Mouse (Mus musculus): ENCODE measurements around the gene Stab1. TPM values are rescaled to one million over a fixed set of nuclear protein-coding genes. Genes with fewer than 3 reads are reported as not detected.

The Stab1 gene
- total and polyA plus RNA-seq, 3 experiments, result 0.44 TPM; not detected in 2

DNA sequence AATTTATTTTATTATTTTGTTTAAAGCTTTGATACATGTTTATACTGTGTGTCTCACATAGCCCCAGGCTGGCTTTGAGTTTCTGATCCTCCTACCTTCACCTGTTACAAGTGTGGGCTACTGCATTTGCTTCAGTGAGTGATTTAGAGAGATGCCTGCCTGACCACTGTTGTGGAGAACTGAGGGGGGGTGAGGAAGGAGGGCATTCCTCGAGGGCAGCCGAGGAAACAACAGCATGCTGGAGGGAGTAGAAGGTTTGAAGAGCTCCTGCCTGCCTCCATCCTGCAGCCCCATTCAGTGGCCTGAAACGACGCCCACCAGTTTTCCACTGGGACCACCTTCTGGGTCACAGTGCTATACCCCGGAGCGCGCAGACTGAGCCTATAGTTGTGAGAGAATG lies 3.0 kb downstream of the Stab1 start:
- no peak for ATAC-seq (ENCODE audit: extremely low read depth, insufficient number of reproducible peaks, low FRiP score, poor library complexity, severe bottlenecking)

DNA sequence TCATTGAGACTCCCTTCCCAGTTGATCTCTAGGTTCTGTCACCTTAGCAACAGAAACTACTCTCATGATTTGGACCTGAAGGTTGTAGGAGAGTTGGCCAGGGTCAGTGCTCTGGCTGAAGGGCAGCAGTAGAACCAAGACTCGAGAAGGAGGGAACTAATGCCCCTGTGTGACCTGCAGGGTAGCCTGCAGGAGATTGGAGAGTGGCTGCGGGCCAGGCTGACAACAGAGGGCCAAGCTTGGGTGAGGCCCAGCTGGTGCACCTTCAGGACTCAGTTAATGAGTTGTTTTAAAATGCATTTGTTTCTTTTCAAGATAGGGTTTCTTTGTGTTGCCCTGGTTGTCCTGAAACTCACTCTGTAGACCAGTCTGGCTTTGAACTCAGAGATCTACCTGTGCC lies 3.4 kb downstream of the Stab1 start:
- TF ChIP-seq CTCF (IDR thresholded peaks at IDR 0.05; ENCODE audit: low read depth, low read length), result no peak
- H3K27me3 ChIP-seq (ENCODE audit: insufficient read depth, low read length), result peaks cover 79% of the 10 kb centered on the region
- peaks cover 1% of the 10 kb centered on the region for H3K36me3 ChIP-seq (replicated peaks)
- H3K4me3 ChIP-seq (ENCODE audit: low read depth, low read length), result no peak overlapping the region
- ATAC-seq (ENCODE audit: extremely low read depth, insufficient number of reproducible peaks, low FRiP score, poor library complexity, severe bottlenecking) (no peak), DNase-seq (ENCODE audit: low spot score) (no peak)
- peaks cover 46% of the 10 kb centered on the region for H3K4me1 ChIP-seq (ENCODE audit: insufficient read depth, low read depth, low read length)
- no peaks in the 10 kb centered on the region for H3K9me3 ChIP-seq (replicated peaks)

More for the DNA sequence above, 3.0 kb downstream of the Stab1 start:
- Histone ChIP-seq H3K36me3 (replicated peaks) (peaks cover 6% of the 10 kb centered on the region), H3K4me1 (ENCODE audit: insufficient read depth, low read depth, low read length) (peaks cover 46% of the 10 kb centered on the region), H3K27me3 (ENCODE audit: insufficient read depth, low read length) (peaks cover 74% of the 10 kb centered on the region), H3K4me3 (ENCODE audit: low read depth, low read length) (no peak overlapping the region), H3K9me3 (replicated peaks) (no peaks in the 10 kb centered on the region)
- no peak for DNase-seq (ENCODE audit: low spot score)
- TF ChIP-seq TAL1 (conservative IDR thresholded peaks at IDR 0.05; ENCODE audit: low read depth, low read length) (no peak), CTCF (IDR thresholded peaks at IDR 0.05; ENCODE audit: low read depth, low read length) (no peak), GATA1 (IDR thresholded peaks at IDR 0.05; ENCODE audit: borderline replicate concordance, low read length) (no peak), GATA2 (IDR thresholded peaks at IDR 0.05; ENCODE audit: borderline replicate concordance, low read depth, low read length) (no peak), POLR2AphosphoS5 (IDR thresholded peaks at IDR 0.05; ENCODE audit: insufficient replicate concordance, low read depth, low read length) (no peak)

DNA sequence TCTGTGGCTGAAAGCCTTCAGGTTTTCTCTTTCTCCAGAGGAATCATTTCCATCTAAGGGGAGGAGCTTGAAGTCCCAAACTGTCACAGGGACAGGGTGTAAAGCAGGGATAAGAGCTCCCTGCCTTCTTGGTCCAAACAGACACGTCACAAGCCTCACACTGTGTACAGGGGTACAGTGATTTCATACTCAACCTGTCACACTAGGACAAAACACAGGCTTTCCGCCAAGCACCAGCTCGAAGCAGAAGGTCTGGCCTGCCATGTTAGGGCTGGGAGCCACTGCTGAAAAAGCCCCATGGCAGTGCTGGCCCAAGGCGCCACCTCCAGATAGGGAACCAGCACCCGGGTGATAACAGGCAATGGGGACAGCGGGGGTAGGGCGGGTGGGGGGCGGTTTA lies 4.4 kb downstream of the Stab1 start:
- no peak for DNase-seq (ENCODE audit: low spot score)

DNA sequence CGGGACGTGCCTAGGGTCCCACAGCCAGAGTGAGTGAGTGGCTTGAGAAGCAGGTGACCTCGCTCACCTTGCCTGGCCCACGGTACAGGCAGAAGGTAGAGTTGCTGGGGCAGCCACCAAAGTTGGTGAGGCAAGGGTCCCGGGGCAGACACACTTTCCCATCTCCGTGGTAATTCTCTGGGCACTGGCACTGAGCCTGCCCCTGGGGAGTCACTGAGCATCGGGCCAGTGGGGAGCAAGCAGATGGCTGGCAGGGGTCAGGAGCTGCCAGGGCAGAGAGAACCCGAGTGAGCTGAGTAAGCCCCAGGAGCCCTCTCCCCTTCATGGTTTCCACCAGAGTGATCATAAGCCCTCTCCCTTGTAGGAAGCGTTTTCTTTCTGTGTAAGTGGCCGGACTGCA lies 6.8 kb downstream of the Stab1 start:
- Histone ChIP-seq H3K9me3 (replicated peaks) (no peaks in the 10 kb centered on the region), H3K36me3 (replicated peaks) (no peaks in the 10 kb centered on the region), H3K4me1 (ENCODE audit: insufficient read depth, low read depth, low read length) (peaks cover 24% of the 10 kb centered on the region), H3K27me3 (ENCODE audit: insufficient read depth, low read length) (peaks cover 90% of the 10 kb centered on the region), H3K4me3 (ENCODE audit: low read depth, low read length) (no peak overlapping the region)
- ATAC-seq (ENCODE audit: extremely low read depth, insufficient number of reproducible peaks, low FRiP score, poor library complexity, severe bottlenecking), result no peak
- no peak for DNase-seq (ENCODE audit: low spot score)
- TF ChIP-seq GATA2 (IDR thresholded peaks at IDR 0.05; ENCODE audit: borderline replicate concordance, low read depth, low read length), result no peak
- TF ChIP-seq CTCF (IDR thresholded peaks at IDR 0.05; ENCODE audit: low read depth, low read length), result no peak
- TF ChIP-seq TAL1 (conservative IDR thresholded peaks at IDR 0.05; ENCODE audit: low read depth, low read length), result no peak
- no peak for TF ChIP-seq POLR2AphosphoS5 (IDR thresholded peaks at IDR 0.05; ENCODE audit: insufficient replicate concordance, low read depth, low read length)
- TF ChIP-seq GATA1 (IDR thresholded peaks at IDR 0.05; ENCODE audit: borderline replicate concordance, low read length), result no peak

More for the DNA sequence above, 4.4 kb downstream of the Stab1 start:
- peaks cover 37% of the 10 kb centered on the region for H3K4me1 ChIP-seq (ENCODE audit: insufficient read depth, low read depth, low read length)
- no peak for ATAC-seq (ENCODE audit: extremely low read depth, insufficient number of reproducible peaks, low FRiP score, poor library complexity, severe bottlenecking)
- no peak overlapping the region for H3K4me3 ChIP-seq (ENCODE audit: low read depth, low read length)
- peaks cover 88% of the 10 kb centered on the region for H3K27me3 ChIP-seq (ENCODE audit: insufficient read depth, low read length)
- H3K9me3 ChIP-seq (replicated peaks), result no peaks in the 10 kb centered on the region
- H3K36me3 ChIP-seq (replicated peaks), result no peaks in the 10 kb centered on the region
- no peak for TF ChIP-seq TAL1 (conservative IDR thresholded peaks at IDR 0.05; ENCODE audit: low read depth, low read length)
- no peak for TF ChIP-seq POLR2AphosphoS5 (IDR thresholded peaks at IDR 0.05; ENCODE audit: insufficient replicate concordance, low read depth, low read length)
- no peak for TF ChIP-seq GATA1 (IDR thresholded peaks at IDR 0.05; ENCODE audit: borderline replicate concordance, low read length)
- TF ChIP-seq GATA2 (IDR thresholded peaks at IDR 0.05; ENCODE audit: borderline replicate concordance, low read depth, low read length), result no peak
- no peak for TF ChIP-seq CTCF (IDR thresholded peaks at IDR 0.05; ENCODE audit: low read depth, low read length)

DNA sequence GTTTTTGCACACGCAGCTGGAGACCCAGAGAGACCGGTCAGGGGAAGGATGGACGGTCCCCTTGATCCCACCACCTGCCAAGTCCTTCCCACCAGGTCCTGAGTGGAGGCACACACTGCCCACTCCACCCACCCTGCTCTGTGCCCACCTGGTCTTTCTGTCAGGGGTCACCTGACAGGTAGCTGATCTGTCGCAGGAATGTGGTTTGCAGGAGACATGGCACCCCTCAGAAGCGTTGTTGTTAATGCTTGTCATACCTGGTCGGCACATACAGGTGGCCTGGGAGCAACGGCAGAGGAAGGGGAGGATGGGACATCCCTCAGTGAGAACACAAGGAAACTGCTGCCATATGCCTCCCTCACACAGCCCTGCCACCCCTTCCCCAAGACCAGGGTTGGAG lies 7.2 kb downstream of the Stab1 start:
- TF ChIP-seq GATA1 (IDR thresholded peaks at IDR 0.05; ENCODE audit: borderline replicate concordance, low read length), result no peak
- TF ChIP-seq CTCF (IDR thresholded peaks at IDR 0.05; ENCODE audit: low read depth, low read length), result no peak
- TF ChIP-seq POLR2AphosphoS5 (IDR thresholded peaks at IDR 0.05; ENCODE audit: insufficient replicate concordance, low read depth, low read length), result no peak
- no peak for TF ChIP-seq GATA2 (IDR thresholded peaks at IDR 0.05; ENCODE audit: borderline replicate concordance, low read depth, low read length)
- TF ChIP-seq TAL1 (conservative IDR thresholded peaks at IDR 0.05; ENCODE audit: low read depth, low read length), result no peak
- ATAC-seq (ENCODE audit: extremely low read depth, insufficient number of reproducible peaks, low FRiP score, poor library complexity, severe bottlenecking), result no peak; the same call in 1 of the 2 replicates
- H3K4me3 ChIP-seq (ENCODE audit: low read depth, low read length), result no peak overlapping the region
- H3K36me3 ChIP-seq (replicated peaks), result no peaks in the 10 kb centered on the region
- no peaks in the 10 kb centered on the region for H3K9me3 ChIP-seq (replicated peaks)
- no peak for DNase-seq (ENCODE audit: low spot score)
- peaks cover 88% of the 10 kb centered on the region for H3K27me3 ChIP-seq (ENCODE audit: insufficient read depth, low read length)
- peaks cover 20% of the 10 kb centered on the region for H3K4me1 ChIP-seq (ENCODE audit: insufficient read depth, low read depth, low read length)

DNA sequence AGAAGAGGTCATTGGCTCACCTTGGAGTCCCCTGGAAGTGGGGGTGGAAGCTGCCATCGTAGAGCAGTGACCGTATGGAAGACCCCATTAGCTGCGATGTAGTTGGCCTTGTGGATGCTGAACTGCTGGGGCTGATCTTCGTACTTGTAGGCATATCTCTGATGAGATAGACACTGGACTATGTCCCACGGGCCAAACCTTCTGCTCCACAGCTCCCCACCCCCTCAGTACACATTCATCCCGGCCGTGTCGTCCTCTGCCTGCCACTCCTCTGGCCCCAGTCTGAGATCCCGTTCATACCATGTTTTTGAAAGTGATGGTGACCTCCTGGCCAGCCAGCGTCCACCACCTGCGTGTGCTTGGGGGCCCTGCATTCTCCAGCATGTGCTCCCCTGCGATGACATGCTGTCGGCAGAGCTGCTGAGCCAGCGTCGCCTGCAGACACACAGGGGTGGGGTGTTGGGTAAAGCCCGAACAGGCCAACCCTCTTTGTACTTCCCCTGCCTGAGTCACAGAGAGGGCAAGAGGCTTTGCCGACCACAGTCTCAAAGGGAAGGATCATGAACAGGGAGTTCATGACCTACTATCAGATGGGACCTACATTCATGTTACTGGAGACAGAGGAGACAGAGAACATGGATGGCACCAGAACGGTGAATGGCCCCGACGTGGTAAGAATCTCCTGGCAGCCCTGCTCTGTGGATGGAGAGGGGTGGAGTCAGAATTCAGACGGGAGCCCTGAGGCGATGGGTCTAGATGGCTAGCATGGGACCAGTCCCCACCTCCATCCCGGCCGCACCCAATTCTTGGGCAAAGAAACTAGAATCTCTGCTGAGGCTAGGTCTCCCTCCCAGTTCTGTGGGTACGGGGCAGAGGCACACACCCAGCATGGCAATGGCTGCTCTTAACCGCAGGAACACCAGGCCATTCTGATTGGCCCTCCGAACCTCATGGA lies 8.0 kb downstream of the Stab1 start:
- TF ChIP-seq GATA1 (IDR thresholded peaks at IDR 0.05; ENCODE audit: borderline replicate concordance, low read length), result no peak

More for the DNA sequence above, 8.0 kb downstream of the Stab1 start:
- DNase-seq (ENCODE audit: low spot score) (no peak), ATAC-seq (ENCODE audit: extremely low read depth, insufficient number of reproducible peaks, low FRiP score, poor library complexity, severe bottlenecking) (no peak)
- Histone ChIP-seq H3K36me3 (replicated peaks) (no peaks in the 10 kb centered on the region), H3K4me1 (ENCODE audit: insufficient read depth, low read depth, low read length) (peaks cover 16% of the 10 kb centered on the region), H3K4me3 (ENCODE audit: low read depth, low read length) (peak overlapping the region; percentile 20; the same call in 1 of the 2 replicates), H3K9me3 (replicated peaks) (no peaks in the 10 kb centered on the region), H3K27me3 (ENCODE audit: insufficient read depth, low read length) (peaks cover 88% of the 10 kb centered on the region)

Data from G1E (cell line).